8 mouse cellular contexts compared by ENCODE assay signal in the genomic region with DNA sequence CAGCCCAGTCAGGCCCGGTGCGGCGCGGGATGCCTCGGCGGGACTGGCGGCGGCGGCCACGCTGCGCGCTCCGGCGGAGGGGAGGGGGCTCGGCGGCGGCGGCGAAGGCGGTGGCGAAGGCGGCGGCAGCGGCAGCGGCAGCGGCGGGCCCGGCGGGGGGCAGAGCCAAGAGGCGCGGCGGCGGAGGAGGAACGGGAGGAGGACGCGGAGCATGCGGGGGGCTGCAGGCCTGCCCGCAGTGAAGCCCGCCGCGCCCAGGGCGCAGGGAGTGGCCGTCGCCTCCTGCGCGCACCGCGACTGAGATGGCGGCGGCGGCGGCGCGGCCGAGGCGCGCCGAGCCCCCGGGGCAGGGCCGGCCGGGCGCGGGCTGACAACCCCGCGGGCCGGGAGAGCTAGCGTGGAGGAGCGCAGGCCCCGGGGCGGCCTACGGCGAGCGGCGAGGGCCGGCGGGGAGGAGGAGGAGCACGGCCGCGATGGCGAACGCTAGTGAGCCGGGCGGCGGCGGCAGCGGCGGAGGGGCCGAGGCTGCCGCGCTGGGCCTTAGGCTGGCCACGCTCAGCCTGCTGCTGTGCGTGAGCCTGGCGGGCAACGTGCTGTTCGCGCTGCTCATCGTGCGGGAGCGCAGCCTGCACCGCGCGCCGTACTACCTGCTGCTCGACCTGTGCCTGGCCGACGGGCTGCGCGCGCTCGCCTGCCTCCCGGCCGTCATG. TPM values are rescaled to one million over a fixed set of nuclear protein-coding genes. Genes with fewer than 3 reads are reported as not detected.
DNase-seq lines count a peak whose midpoint lies in the region; ATAC-seq and TF ChIP-seq lines count a peak whose summit lies in the region.

A gene (plus strand): TSS at position 474 of the 710 bp plus-strand sequence.

- under 1% methylated on average over 96 of the region's 112 CpGs for WGBS in kidney, postnatal 0 days
- WGBS in liver, postnatal 0 days (ENCODE audit: insufficient replicate concordance) = 9% methylated on average over 17 of the region's 112 CpGs

- no peaks in the 10 kb centered on the region for H3K9me3 ChIP-seq in kidney, postnatal 0 days (replicated peaks; ENCODE audit: low read length)
- no peaks in the 10 kb centered on the region for H3K9me3 ChIP-seq in liver, postnatal 0 days (ENCODE audit: low read length)

- H3K4me2 ChIP-seq in kidney, postnatal 0 days (ENCODE audit: low read length) = peak within 1 kb of the TSS; percentile 98
- peak within 1 kb of the TSS; percentile 75 for H3K4me2 ChIP-seq in liver, postnatal 0 days (ENCODE audit: low read depth, low read length)

- H3K27me3 ChIP-seq in kidney, postnatal 0 days (ENCODE audit: insufficient read depth, low read length) = peaks cover 30% of the 10 kb centered on the region
- H3K27me3 ChIP-seq in liver, postnatal 0 days (ENCODE audit: insufficient read depth, low read length) = peaks cover 68% of the 10 kb centered on the region

- DNase-seq in thymus, postnatal 4 days = peak; percentile 54
- DNase-seq in thymus, postnatal 25 days = no peak
- DNase-seq in cerebellum, postnatal 14 days = peak; percentile 75 to 77
- DNase-seq in kidney, postnatal 0 days (ENCODE audit: low spot score) = peak; percentile 48
- peak; percentile 21 for DNase-seq in liver, postnatal 0 days
- DNase-seq in right cerebral cortex, postnatal 10 days (ENCODE audit: low spot score in 2 of 2) = peak; percentile 62 to 63
- no peak for DNase-seq in B cell, adult 2 months

- H3K9ac ChIP-seq in kidney, postnatal 0 days (ENCODE audit: low read depth, low read length) = peak within 1 kb of the TSS; percentile 79
- H3K9ac ChIP-seq in liver, postnatal 0 days (replicated peaks) = no peak within 1 kb of the TSS; the same call in 1 of the 2 replicates

- H3K4me1 ChIP-seq in kidney, postnatal 0 days (replicated peaks; ENCODE audit: insufficient read depth, low read length) = no peaks in the 10 kb centered on the region
- peaks cover 5% of the 10 kb centered on the region; the same call in 1 of the 2 replicates for H3K4me1 ChIP-seq in liver, postnatal 0 days (ENCODE audit: insufficient read depth)

- TF ChIP-seq EP300 in liver, postnatal 0 days (IDR thresholded peaks at IDR 0.05; ENCODE audit: low read depth) = no peak

- H3K4me3 ChIP-seq in kidney, postnatal 0 days (replicated peaks; ENCODE audit: low read depth, low read length) = peak within 1 kb of the TSS; percentile 82
- peak within 1 kb of the TSS; percentile 54 for H3K4me3 ChIP-seq in liver, postnatal 0 days (ENCODE audit: low read depth, low read length)

- 0 out of 2 replicates have a peak within 1 kb of the TSS, but pooled peaks have one; percentile 13 for H3K27ac ChIP-seq in kidney, postnatal 0 days
- H3K27ac ChIP-seq in liver, postnatal 0 days (ENCODE audit: low read depth) = no peak within 1 kb of the TSS

- H3K36me3 ChIP-seq in kidney, postnatal 0 days (ENCODE audit: insufficient read depth, low read length) = no peaks in the 10 kb centered on the region
- H3K36me3 ChIP-seq in liver, postnatal 0 days (replicated peaks; ENCODE audit: insufficient read depth, low read length) = no peaks in the 10 kb centered on the region

- peak; percentile 20 for ATAC-seq in granulocyte monocyte progenitor cell, adult 5-6 weeks (replicated peaks; ENCODE audit: poor library complexity, severe bottlenecking)
- ATAC-seq in kidney, postnatal 0 days (replicated peaks; ENCODE audit: low FRiP score, low read depth) = peak; percentile 69
- peak; percentile 21; the same call in 1 of the 2 replicates for ATAC-seq in liver, postnatal 0 days

- TF ChIP-seq CTCF in kidney, postnatal 0 days (IDR thresholded peaks at IDR 0.05; ENCODE audit: low read depth) = no peak
- TF ChIP-seq CTCF in liver, postnatal 0 days (IDR thresholded peaks at IDR 0.05; ENCODE audit: low read depth) = no peak

RNA-seq across cellular contexts. Expression of the gene that starts here (rescaled TPM):
- total RNA-seq in granulocyte monocyte progenitor cell, adult 5-6 weeks (2014; fragmentation: Nextera tagmentation) = not detected in 2 replicates
- 0.09 TPM in 1 of 2 replicates, not detected in the other for total RNA-seq in granulocyte monocyte progenitor cell, adult 5-6 weeks (2017)
- 2.9 and 3.3 TPM in 2 replicates for polyA plus RNA-seq in kidney, postnatal 0 days (2015; fragmentation: Nextera tagmentation; extraction: Ambion mirVana)
- polyA plus RNA-seq in liver, postnatal 0 days (2015; fragmentation: Nextera tagmentation; extraction: Ambion mirVana) = 0.17 and 0.18 TPM in 2 replicates

Comparison
In these comparisons a context has a peak if more than half of its experiments do, and no peak if none do; other contexts are left out.
1. DNase-seq: peak in thymus, postnatal 4 days (single experiment), cerebellum, postnatal 14 days (2 of 2), kidney, postnatal 0 days (single experiment) and right cerebral cortex, postnatal 10 days (2 of 2); none in thymus, postnatal 25 days (single experiment) and B cell, adult 2 months (0 of 2).
2. Peak in ATAC-seq in granulocyte monocyte progenitor cell, adult 5-6 weeks; RNA of the gene not detected or under 1 TPM.
3. Peak in DNase-seq, ATAC-seq, H3K4me3 ChIP-seq and H3K4me2 ChIP-seq in liver, postnatal 0 days; RNA of the gene not detected or under 1 TPM.
4. Peak in every context shown above with its lines, with median percentiles within 50 percentile points of each other: ATAC-seq.